Mouse (Mus musculus): ENCODE measurements around the gene Ly86. TPM values are rescaled to one million over a fixed set of nuclear protein-coding genes. Genes with fewer than 3 reads are reported as not detected.
A peak's percentile ranks its signal among the peaks of the same experiment; 100 is the strongest.

Ly86 gene
- total and polyA plus RNA-seq, 2 experiments from 2014 or later, result 11.0 to 11.5 TPM

DNA sequence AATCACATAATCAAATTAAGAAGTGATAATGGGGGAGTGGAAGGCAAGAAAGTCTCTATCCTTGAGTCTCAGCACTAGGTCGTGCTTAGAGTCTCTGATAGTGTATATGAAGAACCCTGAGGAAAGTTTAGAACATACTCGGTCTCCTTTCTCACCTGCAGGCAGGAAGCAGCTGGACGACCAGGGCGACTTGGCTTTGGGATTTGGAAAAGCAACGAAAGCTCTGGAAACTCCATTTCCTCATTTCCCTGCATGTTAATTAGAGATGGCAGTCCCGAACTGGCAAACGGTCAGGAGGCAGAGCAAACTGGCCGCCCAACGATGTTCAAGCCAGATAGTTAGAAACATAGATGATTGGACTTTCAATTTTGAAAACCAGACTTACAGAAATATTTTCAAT lies 89.8 kb downstream of the Ly86 start:
- 4% methylated on average over 9 of the region's 9 CpGs for WGBS
- no peak for ATAC-seq (ENCODE audit: low FRiP score)
- TF ChIP-seq CTCF (IDR thresholded peaks at IDR 0.05), result no peak

DNA sequence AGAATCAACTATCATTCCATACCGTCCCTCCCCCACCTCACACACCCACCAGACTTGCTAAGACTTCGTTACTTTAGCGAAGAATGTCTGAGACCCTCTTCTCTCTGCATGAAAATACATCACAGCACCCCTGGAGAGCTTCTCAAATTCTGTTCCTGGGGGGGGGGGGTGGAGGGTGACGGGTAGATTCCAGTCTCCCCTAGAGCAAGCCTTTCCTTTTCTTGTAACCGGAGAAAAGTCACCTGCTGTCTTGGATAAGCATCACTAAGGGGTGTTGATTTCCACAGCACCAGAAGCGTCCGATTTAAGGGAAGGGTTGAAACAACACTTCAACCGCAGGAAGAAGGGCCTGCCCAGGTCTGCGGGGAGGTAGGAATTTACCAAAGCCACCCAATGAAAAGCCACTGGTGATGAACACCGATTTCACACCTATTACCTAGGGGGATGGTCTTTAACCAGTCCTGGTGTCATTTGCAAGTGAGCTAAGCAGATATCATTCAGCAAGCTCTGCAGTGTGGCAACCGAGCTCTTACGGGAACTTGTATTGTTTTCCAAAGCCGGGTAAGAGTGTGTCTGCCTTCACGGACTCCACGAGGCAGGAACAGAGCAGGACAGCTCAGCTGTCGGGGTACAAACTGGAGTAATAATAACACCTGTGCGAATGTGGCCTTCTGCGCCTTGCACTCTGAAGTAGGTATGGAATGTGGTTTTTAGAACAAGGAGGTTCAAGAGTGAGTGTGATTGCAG lies 91.4 kb downstream of the Ly86 start:
- H3K9ac ChIP-seq (replicated peaks; ENCODE audit: low read length, poor library complexity, severe bottlenecking), result no peak overlapping the region
- H3K9me3 ChIP-seq (ENCODE audit: low read length), result no peaks in the 10 kb centered on the region
- no peak for TF ChIP-seq CTCF (IDR thresholded peaks at IDR 0.05)
- no peaks in the 10 kb centered on the region; the same call in 1 of the 2 replicates for H3K4me1 ChIP-seq (ENCODE audit: insufficient read depth, low read length)
- DNase-seq (ENCODE audit: low spot score) (no peak), ATAC-seq (ENCODE audit: low FRiP score) (no peak)
- no peak overlapping the region for H3K4me2 ChIP-seq (ENCODE audit: low read depth, low read length, poor library complexity, severe bottlenecking)
- WGBS, result 17% methylated on average over 18 of the region's 18 CpGs
- no peak overlapping the region for H3K4me3 ChIP-seq (ENCODE audit: low read depth, low read length)
- H3K27ac ChIP-seq (ENCODE audit: low read depth, low read length), result no peak overlapping the region
- no peaks in the 10 kb centered on the region for H3K36me3 ChIP-seq (ENCODE audit: insufficient read depth, low read length)
- peaks cover 27% of the 10 kb centered on the region for H3K27me3 ChIP-seq (ENCODE audit: insufficient read depth, low read length)

More for the DNA sequence above, 89.8 kb downstream of the Ly86 start:
- H3K36me3 ChIP-seq (ENCODE audit: insufficient read depth, low read length), result no peaks in the 10 kb centered on the region
- peak overlapping the region; percentile 37 for H3K4me3 ChIP-seq (ENCODE audit: low read depth, low read length)
- no peaks in the 10 kb centered on the region; the same call in 1 of the 2 replicates for H3K4me1 ChIP-seq (ENCODE audit: insufficient read depth, low read length)
- H3K27me3 ChIP-seq (ENCODE audit: insufficient read depth, low read length), result peaks cover 27% of the 10 kb centered on the region
- no peaks in the 10 kb centered on the region for H3K9me3 ChIP-seq (ENCODE audit: low read length)
- no peak overlapping the region for H3K27ac ChIP-seq (ENCODE audit: low read depth, low read length)
- H3K9ac ChIP-seq (replicated peaks; ENCODE audit: low read length, poor library complexity, severe bottlenecking), result 0 out of 2 replicates have a peak overlapping the region, but pooled peaks have one; percentile 45
- no peak for DNase-seq (ENCODE audit: low spot score)
- peak overlapping the region; percentile 64 for H3K4me2 ChIP-seq (ENCODE audit: low read depth, low read length, poor library complexity, severe bottlenecking)

GRCm38 (mm10) chr13:37438788-37439187 lies 93.8 kb downstream of the Ly86 start:
- DNase-seq (ENCODE audit: low spot score), result no peak
- H3K36me3 ChIP-seq (ENCODE audit: insufficient read depth, low read length), result no peaks in the 10 kb centered on the region
- no peak overlapping the region for H3K4me3 ChIP-seq (ENCODE audit: low read depth, low read length)
- H3K27me3 ChIP-seq (ENCODE audit: insufficient read depth, low read length), result peaks cover 23% of the 10 kb centered on the region; the same call in 1 of the 2 replicates
- ATAC-seq (ENCODE audit: low FRiP score), result no peak
- TF ChIP-seq CTCF (IDR thresholded peaks at IDR 0.05), result no peak
- no peaks in the 10 kb centered on the region; the same call in 1 of the 2 replicates for H3K4me1 ChIP-seq (ENCODE audit: insufficient read depth, low read length)
- H3K4me2 ChIP-seq (ENCODE audit: low read depth, low read length, poor library complexity, severe bottlenecking), result no peak overlapping the region
- H3K27ac ChIP-seq (ENCODE audit: low read depth, low read length), result no peak overlapping the region
- no peaks in the 10 kb centered on the region for H3K9me3 ChIP-seq (ENCODE audit: low read length)
- H3K9ac ChIP-seq (replicated peaks; ENCODE audit: low read length, poor library complexity, severe bottlenecking), result no peak overlapping the region
- 90% methylated on average over 4 of the region's 4 CpGs for WGBS

- Histone ChIP-seq H3K4me3 (ENCODE audit: low read depth, low read length) (no peak overlapping the region), H3K4me1 (ENCODE audit: insufficient read depth, low read length) (no peaks in the 10 kb centered on the region; the same call in 1 of the 2 replicates), H3K36me3 (ENCODE audit: insufficient read depth, low read length) (no peaks in the 10 kb centered on the region), H3K27ac (ENCODE audit: low read depth, low read length) (no peak overlapping the region), H3K9me3 (ENCODE audit: low read length) (no peaks in the 10 kb centered on the region), H3K27me3 (ENCODE audit: insufficient read depth, low read length) (peaks cover 23% of the 10 kb centered on the region; the same call in 1 of the 2 replicates), H3K4me2 (ENCODE audit: low read depth, low read length, poor library complexity, severe bottlenecking) (no peak overlapping the region), H3K9ac (replicated peaks; ENCODE audit: low read length, poor library complexity, severe bottlenecking) (no peak overlapping the region)
- DNase-seq (ENCODE audit: low spot score), result no peak
- TF ChIP-seq CTCF (IDR thresholded peaks at IDR 0.05), result no peak
- 70% methylated on average over 7 of the region's 7 CpGs for WGBS
- ATAC-seq (ENCODE audit: low FRiP score), result no peak
Observed at GRCm38 (mm10) chr13:37439477-37439876, 94.5 kb downstream of the Ly86 start.

DNA sequence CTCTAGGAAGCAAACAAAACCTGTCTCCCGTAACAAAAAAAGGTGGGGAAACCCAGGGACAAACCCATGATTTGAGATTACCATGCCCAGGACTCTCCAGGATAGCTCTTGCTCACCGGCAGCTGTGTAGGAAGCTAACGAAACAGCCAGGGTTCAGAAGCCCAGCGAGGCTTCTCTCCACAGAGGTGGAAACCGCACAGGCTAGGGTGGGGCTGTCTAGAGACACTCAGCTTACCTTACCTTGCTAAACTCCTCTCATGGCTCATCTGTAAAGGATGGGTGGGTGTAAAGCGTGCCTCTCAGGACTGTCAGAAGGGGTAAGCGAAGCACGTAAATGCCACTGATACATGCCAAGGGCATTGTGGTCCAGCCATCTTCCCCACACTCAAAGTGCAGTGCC lies 94.9 kb downstream of the Ly86 start:
- Histone ChIP-seq H3K4me1 (ENCODE audit: insufficient read depth, low read length) (no peaks in the 10 kb centered on the region), H3K9me3 (ENCODE audit: low read length) (no peaks in the 10 kb centered on the region), H3K27me3 (ENCODE audit: insufficient read depth, low read length) (peaks cover 23% of the 10 kb centered on the region; the same call in 1 of the 2 replicates), H3K4me2 (ENCODE audit: low read depth, low read length, poor library complexity, severe bottlenecking) (no peak overlapping the region), H3K36me3 (ENCODE audit: insufficient read depth, low read length) (no peaks in the 10 kb centered on the region), H3K9ac (replicated peaks; ENCODE audit: low read length, poor library complexity, severe bottlenecking) (no peak overlapping the region), H3K27ac (ENCODE audit: low read depth, low read length) (no peak overlapping the region), H3K4me3 (ENCODE audit: low read depth, low read length) (no peak overlapping the region)
- 63% methylated on average over 8 of the region's 8 CpGs for WGBS
- TF ChIP-seq CTCF (IDR thresholded peaks at IDR 0.05), result no peak
- ATAC-seq (ENCODE audit: low FRiP score), result no peak
- DNase-seq (ENCODE audit: low spot score), result no peak

DNA sequence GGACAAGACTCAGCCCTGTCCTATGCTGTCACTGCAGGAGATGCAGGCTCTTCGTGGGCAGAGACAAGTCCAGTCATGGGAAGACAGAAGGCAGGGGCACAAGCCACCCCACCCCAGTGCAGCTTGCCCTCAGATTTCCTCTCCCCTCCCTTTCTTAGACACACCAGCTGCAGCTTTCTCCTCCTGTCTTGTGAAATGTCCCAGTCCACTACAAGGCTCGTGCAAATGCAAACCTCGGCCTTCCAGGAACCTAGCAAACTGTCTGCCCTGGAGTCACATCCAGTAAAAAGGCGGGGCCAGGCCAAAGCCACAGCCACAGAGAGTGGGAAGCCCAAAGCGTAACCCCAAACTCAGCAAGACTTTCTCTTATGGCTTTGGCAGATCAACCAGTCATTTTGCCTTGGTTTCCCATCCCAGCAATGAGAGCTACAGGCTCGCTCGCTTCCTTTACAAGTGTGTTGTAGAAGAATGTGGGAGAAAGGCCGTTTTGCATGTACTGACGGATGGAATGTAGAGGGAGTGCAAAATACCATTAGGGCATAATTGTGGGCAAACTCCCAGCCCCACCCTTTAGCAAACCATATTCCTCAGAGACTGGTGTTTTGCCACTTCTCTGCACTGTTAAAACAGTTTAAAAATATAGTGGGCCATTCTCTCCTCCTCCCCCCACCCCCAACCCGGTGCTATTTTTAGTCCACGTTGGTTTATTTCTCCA lies 95.7 kb downstream of the Ly86 start:
- no peak for ATAC-seq (ENCODE audit: low FRiP score)
- Histone ChIP-seq H3K27me3 (ENCODE audit: insufficient read depth, low read length) (peaks cover 18% of the 10 kb centered on the region; the same call in 1 of the 2 replicates), H3K4me1 (ENCODE audit: insufficient read depth, low read length) (no peaks in the 10 kb centered on the region), H3K27ac (ENCODE audit: low read depth, low read length) (no peak overlapping the region), H3K4me2 (ENCODE audit: low read depth, low read length, poor library complexity, severe bottlenecking) (no peak overlapping the region), H3K36me3 (ENCODE audit: insufficient read depth, low read length) (no peaks in the 10 kb centered on the region), H3K9ac (replicated peaks; ENCODE audit: low read length, poor library complexity, severe bottlenecking) (no peak overlapping the region), H3K9me3 (ENCODE audit: low read length) (no peaks in the 10 kb centered on the region), H3K4me3 (ENCODE audit: low read depth, low read length) (no peak overlapping the region)
- no peak for TF ChIP-seq CTCF (IDR thresholded peaks at IDR 0.05)
- WGBS, result 72% methylated on average over 11 of the region's 11 CpGs
- no peak for DNase-seq (ENCODE audit: low spot score)

All from midbrain, postnatal 0 days (tissue).